Mouse (Mus musculus) cerebellum, adult 11-12 months (tissue): ENCODE results near the gene Mta3.

ENCODE experiments used
- DNase-seq: peaks from one replicate; pipeline ENCODE4 v3.0.0; 2022

Gene Mta3

DNA sequence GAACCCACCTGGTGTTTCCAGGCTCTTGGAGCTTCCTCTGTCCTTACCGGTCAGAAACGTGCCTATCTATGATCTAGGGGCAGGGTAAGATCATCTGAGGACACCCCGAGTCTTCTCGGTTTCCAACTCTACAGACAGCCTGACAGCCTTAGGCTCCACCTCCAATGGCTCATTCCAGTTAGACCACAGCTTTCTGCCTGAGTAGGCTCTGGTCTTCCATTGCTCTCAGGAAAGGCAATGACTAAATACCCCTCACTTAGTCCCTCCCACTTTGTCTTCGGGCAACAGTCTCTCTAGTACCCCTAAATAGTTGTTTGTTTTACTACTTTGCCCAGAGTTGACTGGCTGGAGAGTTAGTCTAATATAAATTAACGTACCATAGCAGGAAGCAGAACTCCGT lies 111.0 kb downstream of the Mta3 start:
- no peak for DNase-seq

DNA sequence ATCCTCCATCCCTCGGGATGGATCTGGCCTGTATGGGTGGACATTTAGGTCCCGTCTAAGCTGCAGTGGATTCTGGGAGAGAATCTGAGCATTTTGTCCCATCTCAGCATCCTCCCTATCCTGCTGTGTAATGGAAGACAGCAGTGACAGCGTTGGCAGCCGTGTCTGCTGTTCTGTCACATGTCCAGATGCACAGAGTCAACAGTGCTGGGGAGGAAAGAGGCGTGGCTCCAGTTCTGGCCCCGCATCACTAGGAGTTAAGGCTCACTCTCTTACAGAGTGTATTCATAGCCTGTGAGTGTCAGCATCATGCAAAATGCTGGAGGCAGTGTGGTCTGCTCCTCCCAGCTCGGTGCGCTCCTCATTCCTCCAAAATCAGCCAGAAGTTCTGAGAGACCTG lies 113.5 kb downstream of the Mta3 start:
- DNase-seq = no peak

DNA sequence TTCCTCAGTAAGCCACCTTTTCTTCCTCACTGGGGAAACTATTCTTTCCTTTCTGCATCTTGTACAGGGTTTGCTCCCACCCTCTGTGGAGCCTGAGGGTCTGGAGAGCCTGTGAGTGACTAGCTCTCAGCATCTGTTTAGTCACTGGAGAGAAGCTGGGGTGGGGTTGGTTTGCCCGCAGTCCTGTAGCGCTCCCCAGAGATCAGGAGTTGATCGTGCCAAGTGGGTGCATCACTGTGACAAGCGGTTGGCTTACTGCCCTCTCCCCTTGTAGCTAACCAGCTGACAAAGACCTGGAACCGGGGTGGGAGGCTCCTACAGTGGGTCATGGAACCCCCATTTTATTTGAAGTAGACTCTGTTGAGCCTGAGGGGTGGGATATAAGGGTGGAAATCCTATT lies 114.7 kb downstream of the Mta3 start:
- DNase-seq = no peak

DNA sequence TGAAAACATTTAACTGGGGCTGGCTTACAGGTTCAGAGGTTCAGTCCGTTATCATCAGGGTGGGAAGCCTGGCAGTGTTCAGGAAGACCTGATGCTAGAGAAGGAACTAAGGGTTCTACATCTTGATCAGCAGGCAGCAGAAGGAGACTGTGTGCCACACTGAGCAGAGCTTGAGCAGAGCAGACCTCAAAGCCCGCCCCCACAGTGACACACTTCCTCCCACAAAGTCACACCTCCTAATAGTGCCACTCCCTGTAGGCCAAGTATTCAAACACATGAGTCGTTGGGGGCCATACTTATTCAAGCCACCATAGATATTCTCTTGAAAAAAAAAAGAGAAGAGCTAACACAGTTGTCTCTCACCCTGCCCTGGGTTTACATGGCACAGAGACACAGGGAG lies 115.9 kb downstream of the Mta3 start:
- no peak for DNase-seq

DNA sequence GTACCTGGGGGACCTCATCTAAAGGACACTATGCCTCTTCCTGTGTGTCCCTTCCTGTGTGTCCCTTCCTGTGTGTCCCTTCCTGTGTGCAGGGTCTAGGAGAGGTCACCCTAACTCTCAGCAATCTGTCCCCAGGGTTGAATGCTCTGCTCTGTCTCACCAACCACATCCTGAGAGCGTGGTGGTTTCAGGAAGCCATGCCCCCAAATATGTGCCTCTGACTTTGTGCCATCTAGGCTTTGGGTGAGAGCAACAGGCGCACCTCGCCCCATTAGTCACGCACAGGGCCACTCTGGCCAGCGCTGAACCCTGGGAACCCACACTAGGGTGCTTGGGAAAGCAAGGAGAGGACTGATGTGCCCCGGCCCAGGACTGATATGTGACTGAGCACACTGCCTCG lies 117.9 kb downstream of the Mta3 start:
- DNase-seq = no peak

DNA sequence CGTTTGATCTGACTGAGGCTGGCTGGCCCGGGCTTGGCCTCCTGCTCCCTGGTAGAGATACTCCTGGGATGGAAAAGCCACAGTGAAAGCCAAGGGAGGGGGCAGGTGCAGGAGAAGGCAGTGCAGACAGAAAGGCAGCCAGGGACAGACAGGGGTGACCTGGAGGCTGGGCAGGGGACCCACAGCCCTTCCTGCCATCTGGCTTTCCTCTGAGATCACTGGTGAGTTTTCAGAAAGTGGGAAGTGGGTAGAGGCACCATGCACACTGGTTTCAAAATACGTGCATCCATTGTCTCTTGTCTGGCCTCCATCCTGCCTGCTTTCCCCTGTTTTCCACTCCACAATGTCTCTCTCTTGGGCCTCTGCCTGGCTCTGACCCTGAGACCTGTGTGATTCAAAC lies 123.4 kb downstream of the Mta3 start:
- DNase-seq = no peak

DNA sequence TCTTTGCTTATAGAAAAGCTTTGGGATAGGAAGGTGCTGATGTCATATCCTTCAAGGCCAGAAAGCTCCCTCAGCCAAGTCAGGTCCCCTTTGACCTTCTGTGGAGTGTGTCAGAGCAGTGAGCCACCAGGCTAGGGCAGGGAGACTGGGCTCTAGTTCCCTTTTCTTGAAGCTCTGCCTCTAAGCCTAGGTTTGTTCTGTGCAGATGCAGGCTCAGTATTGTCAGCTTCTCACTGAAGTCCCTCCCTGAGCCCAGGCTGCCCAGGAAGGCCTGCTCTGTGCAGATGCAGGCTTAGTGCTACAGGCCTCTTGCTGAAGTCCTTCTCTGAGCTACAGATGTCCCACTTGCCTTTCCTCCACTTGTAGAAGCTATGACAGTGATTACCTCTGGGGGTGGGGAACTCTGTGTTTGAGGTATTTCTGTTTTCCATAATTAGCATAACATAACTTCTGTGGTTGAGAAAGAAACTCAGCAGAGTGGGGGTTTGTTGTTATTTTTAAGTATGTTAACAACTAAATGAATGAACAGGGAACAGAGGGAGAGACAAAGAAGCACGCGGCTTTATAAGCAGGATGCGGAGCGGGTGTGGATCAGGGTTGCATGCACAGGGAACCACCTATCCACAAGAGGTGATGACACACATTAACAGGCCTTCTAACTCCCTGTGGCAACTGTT lies 124.8 kb downstream of the Mta3 start:
- DNase-seq = no peak

DNA sequence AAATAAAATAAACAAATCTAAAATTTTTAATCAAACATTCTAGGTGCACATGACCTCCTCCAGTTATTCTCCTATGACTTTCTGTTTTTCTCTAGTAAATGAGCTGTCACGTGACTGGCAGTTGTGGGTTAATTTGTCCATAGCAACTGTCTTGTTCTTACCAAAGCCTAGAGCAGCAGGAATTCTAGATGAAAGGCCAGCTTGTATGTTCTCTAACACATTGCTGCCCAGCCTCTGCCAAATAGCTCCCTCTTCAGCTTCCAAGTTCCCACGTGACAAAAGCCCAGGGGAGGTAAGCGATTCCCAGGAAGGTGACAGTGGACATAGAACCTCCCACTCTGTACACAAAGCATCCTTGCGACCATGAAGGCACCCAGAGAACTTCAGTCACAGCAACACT lies 128.2 kb downstream of the Mta3 start:
- no peak for DNase-seq

DNA sequence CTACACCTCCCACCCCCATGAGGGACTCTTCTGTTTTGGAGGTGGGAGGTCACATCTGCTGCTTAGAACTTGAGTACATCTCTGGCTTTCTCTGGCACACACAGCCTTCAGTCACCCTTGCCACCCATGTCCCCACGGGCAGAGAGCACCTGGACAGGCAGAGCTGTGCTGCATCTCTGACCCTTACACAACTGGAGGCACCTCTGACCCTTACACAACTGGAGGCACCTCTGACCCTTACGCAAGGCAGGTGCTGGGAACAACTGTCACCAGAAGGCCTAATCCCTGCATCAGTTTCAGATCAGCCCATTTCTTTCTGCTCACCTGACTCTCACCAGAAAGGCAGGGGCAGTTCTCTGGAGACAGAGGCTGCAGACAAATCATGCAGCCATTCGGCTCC lies 130.1 kb downstream of the Mta3 start:
- DNase-seq = no peak

DNA sequence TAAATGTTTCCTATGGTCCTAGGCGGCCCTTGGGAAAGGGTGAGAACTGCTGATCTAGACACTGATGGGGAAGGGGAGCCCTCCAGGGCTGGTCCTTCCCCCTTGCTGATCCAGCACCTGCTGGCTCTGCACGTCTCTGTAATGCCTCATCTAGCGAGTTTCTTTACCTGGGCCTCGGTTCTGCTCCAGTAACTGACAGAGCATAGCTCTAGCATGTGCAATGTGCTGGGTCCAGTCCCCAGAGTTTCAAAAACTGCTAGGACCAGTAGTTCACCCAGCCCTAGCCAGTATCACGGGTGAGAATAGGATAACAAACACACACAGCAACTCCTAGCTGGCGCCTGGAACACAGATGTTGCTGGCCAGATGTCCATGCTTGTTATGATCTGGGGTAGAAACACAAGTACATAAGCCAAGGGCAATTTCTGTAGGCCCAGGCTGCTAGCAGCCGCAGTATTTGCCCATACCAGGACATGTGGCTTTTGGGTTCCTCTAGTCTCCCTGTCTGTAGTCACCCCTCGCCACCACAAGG lies 131.8 kb downstream of the Mta3 start:
- DNase-seq = no peak

DNA sequence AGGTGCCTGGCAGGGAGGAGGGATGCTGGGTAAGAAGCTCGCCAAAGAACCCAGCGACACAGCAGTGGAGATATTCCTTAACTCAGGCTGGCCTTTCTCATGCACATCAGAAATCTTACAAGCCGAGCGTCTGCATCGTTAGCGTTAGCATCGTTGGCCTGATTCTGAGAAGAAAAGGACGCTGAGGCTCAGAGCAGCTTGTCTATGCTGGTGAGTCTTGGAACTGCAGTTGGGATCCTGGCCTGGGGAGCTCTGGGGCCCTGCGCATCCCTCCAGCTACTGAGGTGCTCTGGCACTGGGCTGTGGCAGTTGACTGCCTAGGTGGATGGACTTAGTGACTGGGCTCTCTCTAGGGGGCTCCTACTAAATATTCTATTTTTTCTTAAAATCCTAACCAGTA lies 133.2 kb downstream of the Mta3 start:
- DNase-seq = no peak

DNA sequence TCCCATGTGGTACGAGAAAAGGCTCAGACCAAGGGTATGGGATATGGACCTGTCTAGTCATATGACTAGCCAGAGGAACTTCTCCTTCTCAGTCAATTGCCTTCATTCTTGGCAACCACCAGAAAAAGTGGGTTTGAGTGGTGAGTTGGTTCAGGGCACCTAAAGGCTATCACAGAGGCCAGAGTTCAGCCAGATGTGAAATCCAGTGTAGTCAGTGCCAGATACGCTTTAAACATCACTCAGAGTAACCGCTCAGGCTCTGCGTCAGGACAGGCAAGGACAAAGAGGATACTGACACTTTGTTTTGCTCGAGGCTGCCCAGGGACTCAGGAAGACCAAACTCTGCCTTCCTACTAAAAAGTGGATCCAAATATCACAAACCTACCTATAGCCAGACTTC lies 135.0 kb downstream of the Mta3 start:
- no peak for DNase-seq

DNA sequence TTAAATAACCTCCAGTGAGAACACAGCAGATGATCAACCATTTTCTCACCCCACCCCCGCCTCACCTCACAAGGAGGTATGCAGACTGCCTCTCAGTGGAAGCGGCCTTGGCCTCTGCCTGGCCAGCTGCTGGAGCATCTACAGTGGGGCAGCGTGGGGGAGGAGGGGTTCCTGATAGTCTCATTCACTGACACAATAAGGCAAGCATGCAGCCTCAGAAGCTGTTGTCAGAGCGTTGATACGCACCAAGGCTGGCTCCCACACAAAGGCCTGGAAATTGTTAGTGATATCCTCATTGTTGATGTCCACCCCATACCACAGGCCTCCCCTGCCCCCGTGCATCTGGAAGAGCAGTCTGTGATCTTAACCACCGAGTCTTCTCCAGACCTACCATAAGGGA lies 137.8 kb downstream of the Mta3 start:
- no peak for DNase-seq

DNA sequence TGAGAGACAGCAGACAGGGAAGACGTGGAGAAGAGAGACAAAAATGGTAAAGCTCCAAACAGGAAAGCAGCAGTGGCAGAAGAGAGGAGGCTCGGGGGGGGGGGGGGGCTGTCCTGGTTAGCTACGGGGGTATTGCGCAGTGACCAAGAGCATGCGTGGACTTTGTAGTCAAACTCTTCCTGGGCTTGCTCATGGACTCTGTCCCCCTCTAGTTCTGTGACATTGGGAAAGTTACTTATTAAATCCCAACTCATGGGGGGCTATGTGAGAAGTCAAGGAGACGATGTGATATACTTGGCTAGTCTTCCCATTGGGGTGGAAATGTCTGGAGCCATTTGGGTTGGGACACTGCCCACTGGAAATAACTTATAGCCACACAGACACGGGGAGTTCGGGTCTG lies 139.6 kb downstream of the Mta3 start:
- DNase-seq = no peak

DNA sequence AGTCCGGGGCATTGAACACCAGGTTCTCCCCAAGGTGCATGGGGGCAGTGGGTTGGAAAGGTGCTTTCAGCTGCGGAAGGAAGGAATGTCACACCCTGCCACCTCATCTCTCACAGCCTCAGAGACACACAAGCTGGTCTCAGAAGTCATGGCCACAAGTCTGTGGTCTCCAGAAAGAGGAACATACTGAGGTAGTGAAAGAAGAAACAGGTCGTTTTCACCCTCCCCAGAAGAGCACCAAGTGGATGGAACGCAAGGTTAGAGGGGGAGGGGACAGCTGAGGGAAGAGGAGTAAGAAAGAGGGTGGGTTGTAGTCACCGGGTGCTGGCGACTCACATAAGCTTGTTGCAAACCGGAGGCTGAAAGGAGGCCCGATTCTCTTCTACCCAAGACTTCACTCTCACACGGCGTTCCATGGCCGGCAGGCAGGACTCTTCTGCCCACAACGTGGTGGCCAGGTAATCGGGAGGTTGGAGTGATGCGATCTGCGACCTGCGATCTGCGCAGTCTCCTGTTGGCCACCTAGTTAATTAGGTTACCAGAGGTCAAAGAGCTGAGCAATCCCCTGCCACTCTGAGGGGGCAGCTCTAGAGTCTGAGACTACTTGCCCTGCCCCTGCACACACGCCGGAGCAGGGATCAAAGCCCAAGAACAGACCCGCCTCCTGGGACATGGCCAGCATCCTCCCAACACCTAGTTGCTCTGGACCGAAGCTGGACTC lies 140.5 kb downstream of the Mta3 start:
- DNase-seq = no peak

DNA sequence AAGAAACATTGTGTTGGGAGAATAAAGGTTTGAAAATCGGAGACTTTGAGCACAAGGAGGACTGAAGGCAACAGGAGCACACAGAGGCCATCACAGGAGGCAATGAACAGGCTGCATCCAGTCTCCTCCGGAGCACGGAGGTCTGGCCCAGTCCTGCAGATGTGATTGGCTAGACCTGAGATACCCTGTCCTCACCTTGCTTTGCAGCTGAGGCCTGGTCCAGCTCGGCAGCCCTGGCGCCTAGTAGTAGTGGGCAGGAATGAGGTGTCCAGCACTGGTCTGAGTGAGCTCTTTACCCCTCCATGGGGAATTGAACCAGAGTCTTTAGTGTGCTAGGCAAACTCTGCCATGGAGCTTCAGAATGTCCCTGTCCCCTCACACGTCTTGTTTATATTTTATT lies 141.1 kb downstream of the Mta3 start:
- no peak for DNase-seq

DNA sequence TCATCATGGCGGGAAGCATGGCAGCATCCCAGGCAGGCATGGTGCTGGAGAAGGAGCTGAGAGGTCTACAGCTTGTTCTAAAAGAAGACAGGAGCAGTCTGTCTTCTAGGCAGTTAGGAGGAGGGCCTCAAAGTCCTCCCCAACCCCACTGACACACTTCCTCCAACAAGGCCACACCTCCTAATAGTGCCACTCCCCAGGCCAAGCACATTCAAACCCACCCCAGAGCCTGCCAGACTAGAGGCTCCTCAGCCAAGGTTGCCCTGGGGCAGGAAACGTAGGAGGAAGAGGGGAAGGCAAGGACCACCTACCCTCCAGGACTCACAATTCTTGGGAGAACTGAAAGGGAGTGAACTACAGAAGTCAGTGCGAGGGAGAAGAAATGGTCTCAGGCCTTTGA lies 141.9 kb downstream of the Mta3 start, which contains the start of gene Haao:
Gene Haao, minus strand, starts transcription at position 149 of the 400 bp plus-strand sequence.
- DNase-seq = no peak

DNA sequence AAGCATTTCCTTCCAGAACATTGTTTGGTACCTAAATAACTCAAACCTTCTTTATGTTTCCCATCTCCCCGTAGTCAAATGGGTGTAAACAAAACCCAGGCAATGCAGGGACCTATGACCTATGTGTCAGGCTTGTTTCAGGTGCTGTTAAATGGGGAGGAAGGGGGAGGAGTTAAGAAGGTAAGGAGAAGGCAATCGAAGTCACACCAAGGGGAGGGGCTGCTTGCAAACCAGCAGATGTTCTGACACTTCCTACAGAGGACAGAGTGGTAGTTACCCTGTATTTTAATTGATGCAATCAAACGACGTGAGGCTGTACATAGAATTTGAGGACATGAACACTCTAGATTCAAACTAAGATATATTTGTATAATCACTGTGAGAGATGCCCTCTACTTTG lies 142.5 kb downstream of the Mta3 start:
- no peak for DNase-seq

DNA sequence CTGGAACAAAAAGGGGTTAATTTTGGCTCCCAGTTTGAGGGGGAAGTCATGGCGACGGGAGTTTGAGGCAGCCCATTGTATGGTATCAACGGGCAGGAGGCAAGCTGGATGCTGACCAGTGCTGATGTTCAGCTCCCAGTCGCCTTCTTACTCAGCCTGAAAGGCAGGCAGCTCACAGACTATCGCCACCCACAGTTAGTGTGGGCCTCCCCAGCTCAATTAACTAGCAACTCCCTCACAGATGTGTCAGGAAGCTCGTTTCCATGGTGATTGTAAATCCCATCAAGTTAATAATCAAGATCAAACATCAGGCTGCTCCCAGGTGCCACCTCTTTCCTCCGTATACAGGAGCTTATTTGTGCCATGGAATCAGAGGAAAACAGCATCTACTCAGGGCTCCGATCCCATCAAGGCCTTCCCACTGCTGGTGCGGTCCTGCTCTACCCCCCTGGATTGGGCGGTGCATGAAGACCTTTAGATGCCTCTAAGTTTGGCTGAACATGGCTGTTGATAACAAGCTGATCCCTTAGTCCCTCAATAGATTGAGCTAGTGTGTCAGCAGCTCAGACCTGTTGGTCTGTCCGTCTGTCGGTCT lies 143.2 kb downstream of the Mta3 start:
- DNase-seq = no peak

DNA sequence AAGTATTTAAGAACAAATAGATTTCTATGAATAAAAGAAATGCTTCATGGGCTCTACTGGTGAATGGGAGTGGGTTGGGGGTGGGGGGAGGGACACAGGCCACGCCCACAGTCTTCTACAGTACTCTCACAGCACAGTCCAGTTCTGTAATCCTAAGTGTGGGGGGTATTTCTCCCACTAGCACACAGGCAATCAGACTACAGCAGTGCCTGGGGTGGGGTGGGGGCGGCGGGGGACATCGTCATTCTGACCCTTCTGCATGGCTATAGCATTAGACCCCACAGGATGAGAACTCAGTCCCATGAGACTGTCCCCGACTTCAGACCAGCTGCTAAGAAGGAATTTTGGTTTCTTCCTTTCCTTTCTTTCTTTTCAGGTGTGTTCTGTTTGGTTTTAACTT lies 143.8 kb downstream of the Mta3 start:
- DNase-seq = no peak

DNA sequence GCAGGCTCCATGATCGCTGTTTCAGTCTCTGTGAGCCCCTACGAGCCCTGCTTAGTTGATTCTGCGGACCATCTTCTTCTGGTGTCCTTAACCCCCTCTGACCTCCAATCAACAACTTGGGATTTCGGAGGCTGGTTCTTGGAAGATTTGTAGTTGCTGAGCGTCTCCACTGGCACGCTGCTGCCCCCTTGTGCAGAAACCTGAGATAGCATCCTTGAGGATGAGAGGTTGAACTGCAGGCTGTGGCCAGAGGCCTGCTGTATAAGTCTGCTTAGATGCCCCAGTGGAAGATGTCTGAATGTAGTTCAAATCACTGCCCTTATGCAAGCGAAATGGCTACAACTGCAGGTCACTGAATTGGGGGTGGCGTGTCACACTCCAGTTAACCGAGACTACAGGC lies 144.5 kb downstream of the Mta3 start:
- DNase-seq = peak; percentile 76

DNA sequence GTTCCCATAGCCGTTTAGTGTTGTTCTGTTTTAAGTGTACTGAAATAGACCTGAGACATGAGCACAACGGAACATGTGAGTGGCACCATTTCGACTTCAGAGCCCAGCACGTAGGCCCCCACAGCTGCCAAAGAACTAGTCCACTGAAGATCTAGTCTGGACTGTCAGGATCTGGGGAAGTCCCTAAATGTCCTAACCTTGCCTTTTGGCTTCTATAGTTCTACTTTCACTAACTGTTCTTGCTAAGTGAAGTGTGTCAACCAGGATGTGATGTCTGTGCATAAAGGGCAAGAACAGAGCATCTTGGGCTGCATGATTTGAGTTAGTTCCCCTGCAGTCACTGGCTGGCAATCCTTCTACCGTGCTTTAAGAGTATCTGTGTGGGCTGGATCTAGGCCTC lies 144.9 kb downstream of the Mta3 start:
- DNase-seq = no peak

DNA sequence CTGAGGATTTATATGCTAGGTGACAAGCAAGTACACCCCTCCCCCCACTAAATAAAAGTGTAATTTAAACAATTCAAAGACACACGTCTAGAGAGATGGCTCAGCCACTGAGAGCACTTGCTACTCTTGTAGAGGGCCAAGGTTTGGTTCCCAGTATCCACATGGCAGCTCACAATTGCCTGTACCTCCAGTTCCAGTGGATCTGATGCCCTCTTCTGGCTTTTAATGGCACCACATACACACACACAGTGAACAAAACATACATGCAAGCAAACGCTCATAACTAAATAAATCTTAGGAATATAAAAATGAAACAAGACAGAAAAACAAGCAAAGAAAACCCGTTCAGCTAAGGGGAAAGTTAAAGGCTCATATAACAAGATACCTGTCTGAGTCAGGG lies 147.9 kb downstream of the Mta3 start:
- DNase-seq = no peak

DNA sequence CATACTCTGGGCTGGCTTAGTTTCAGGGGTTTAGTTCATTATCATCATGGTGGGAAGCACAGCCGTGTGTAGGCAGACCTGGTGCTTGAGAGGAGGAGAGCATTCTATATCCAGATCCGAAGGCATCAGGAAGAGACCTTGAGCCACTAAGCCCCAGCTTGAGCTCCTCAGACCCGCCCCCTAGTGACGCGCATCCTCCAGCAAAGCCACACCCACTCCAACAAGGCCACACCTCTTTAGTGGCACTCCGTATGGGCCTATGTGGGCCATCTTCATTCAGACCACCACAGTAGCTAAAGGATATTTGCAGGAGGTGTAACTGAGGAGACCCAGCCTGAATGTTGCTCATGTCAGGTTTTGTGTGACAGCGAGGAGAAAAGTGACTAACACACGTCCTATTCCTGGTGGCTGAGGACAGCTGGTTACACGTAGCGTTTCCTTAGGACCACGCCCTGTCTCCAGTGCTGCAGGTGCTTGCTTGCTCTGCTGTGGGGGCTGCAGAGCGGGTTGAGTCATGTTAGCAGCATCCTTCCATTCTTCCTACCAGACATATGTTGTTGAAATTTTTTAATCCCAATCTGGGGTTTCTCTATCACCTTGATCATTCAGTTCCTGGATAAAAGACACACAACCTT lies 148.4 kb downstream of the Mta3 start:
- no peak for DNase-seq
